Mouse (Mus musculus) thymus, adult 2 months (tissue): ENCODE measurements around the gene Crb3. TPM values are rescaled to one million over a fixed set of nuclear protein-coding genes. Genes with fewer than 3 reads are reported as not detected.
A peak's percentile ranks its signal among the peaks of the same experiment; 100 is the strongest.

ENCODE experiments used
- DNase-seq: peaks from one replicate; pipeline ENCODE4 v3.0.0; 2021
- H3K27ac ChIP-seq: fragments of 200-500 bp; 2 replicates; pipeline ENCODE4 v1.5.1; 2012; ENCODE audit warnings: low read length, control low read depth; ENCODE audit not compliant: control insufficient read depth, insufficient read depth
- H3K27me3 ChIP-seq: fragments of 200-500 bp; 2 replicates; pipeline ENCODE4 v1.6.1; 2012; ENCODE audit warnings: mild to moderate bottlenecking, low read length, moderate library complexity, mixed read lengths; ENCODE audit not compliant: control insufficient read depth, insufficient read depth
- H3K36me3 ChIP-seq: fragments of 200-500 bp; 2 replicates; pipeline ENCODE4 v1.6.1; 2012; ENCODE audit warnings: mild to moderate bottlenecking, low read length, moderate library complexity; ENCODE audit not compliant: control insufficient read depth, insufficient read depth
- H3K4me1 ChIP-seq: fragments of 200-500 bp; replicated peaks from 2 replicates; pipeline ENCODE4 v1.6.1; 2012; ENCODE audit warnings: low read length; ENCODE audit not compliant: control insufficient read depth, insufficient read depth
- H3K4me3 ChIP-seq: fragments of 200-500 bp; 2 replicates; pipeline ENCODE4 v1.5.1; 2012; ENCODE audit warnings: mild to moderate bottlenecking, low read length, control low read depth, moderate library complexity; ENCODE audit not compliant: control insufficient read depth, insufficient read depth
- CTCF ChIP-seq: fragments of 200-500 bp; IDR thresholded peaks from 2 replicates; pipeline ENCODE4 v1.5.1; 2012; ENCODE audit warnings: mild to moderate bottlenecking, control low read depth, low read length, moderate library complexity, borderline replicate concordance; ENCODE audit not compliant: control insufficient read depth, poor library complexity, insufficient read depth; ENCODE audit errors: extremely low read depth
- POLR2A ChIP-seq: fragments of 200-500 bp; IDR thresholded peaks from 2 replicates; pipeline ENCODE4 v1.6.1; 2012; ENCODE audit warnings: mild to moderate bottlenecking, low read length, control low read depth, moderate library complexity; ENCODE audit not compliant: control insufficient read depth, poor library complexity, insufficient read depth; ENCODE audit errors: extremely low read depth
- WGBS: fragments of 180-500 bp; shearing (Covaris S2); methylation state at CpG from one replicate; pipeline ENCODE4 v1.1.7; 2018; 5-methylcytosine and 5-hydroxymethylcytosine counted together
- polyA plus RNA-seq: library from polyadenylated mRNA; depleted of rRNA; stranded (reverse); fragments of >200 nt; gene quantifications from 2 replicates; pipeline ENCODE4 v1.2.3, GENCODE M21; 2012

Crb3 gene
- polyA plus RNA-seq, 1 experiment, result 5.9 TPM

- WGBS, result 91% methylated on average over 4 of the region's 4 CpGs
- Histone ChIP-seq H3K27me3 (no peaks in the 10 kb centered on the region), H3K27ac (no peak overlapping the region), H3K4me3 (no peak overlapping the region), H3K4me1 (peaks cover 16% of the 10 kb centered on the region), H3K36me3 (peaks cover 44% of the 10 kb centered on the region)
- TF ChIP-seq POLR2A, result no peak
- no peak for TF ChIP-seq CTCF
- DNase-seq, result no peak
These were observed 31.4 kb upstream of the Crb3 start for GRCm38 (mm10) chr17:57027471-57027870.

- 0 out of 2 replicates have a peak overlapping the region, but pooled peaks have one; percentile 3 for H3K4me3 ChIP-seq
These were observed 29.2 kb upstream of the Crb3 start for GRCm38 (mm10) chr17:57029691-57030090.

GRCm38 (mm10) chr17:57030931-57031660 lies 27.8 kb upstream of the Crb3 start, which contains the start of gene Khsrp:
Khsrp (minus strand) TSS chr17:57031522.
- peak; percentile 70 for DNase-seq
- peaks cover 21% of the 10 kb centered on the region for H3K4me1 ChIP-seq
- peak within 1 kb of the TSS; percentile 57 for H3K4me3 ChIP-seq
- no peaks in the 10 kb centered on the region for H3K27me3 ChIP-seq
- peak; percentile 67; the same call in 1 of the 2 replicates for TF ChIP-seq POLR2A
- no peak for TF ChIP-seq CTCF
- H3K36me3 ChIP-seq, result peaks cover 8% of the 10 kb centered on the region; the same call in 1 of the 2 replicates
- peak within 1 kb of the TSS; percentile 62 for H3K27ac ChIP-seq
- 1% methylated on average over 99 of the region's 99 CpGs for WGBS

More at GRCm38 (mm10) chr17:57029691-57030090, 29.2 kb upstream of the Crb3 start:
- H3K36me3 ChIP-seq, result peaks cover 22% of the 10 kb centered on the region
- H3K27me3 ChIP-seq, result no peaks in the 10 kb centered on the region
- no peak for TF ChIP-seq POLR2A
- TF ChIP-seq CTCF, result no peak
- H3K27ac ChIP-seq, result no peak overlapping the region
- no peak for DNase-seq
- WGBS, result 36% methylated on average over 8 of the region's 8 CpGs
- peaks cover 21% of the 10 kb centered on the region for H3K4me1 ChIP-seq

- TF ChIP-seq CTCF, result peak; percentile 73; the same call in 1 of the 2 replicates
- peak; percentile 53; the same call in 1 of the 2 replicates for TF ChIP-seq POLR2A
- 1% methylated on average over 38 of the region's 38 CpGs for WGBS
- peak overlapping the region; percentile 34 for H3K4me3 ChIP-seq
- peaks cover 21% of the 10 kb centered on the region for H3K4me1 ChIP-seq
- DNase-seq, result peak; percentile 100
- no peaks in the 10 kb centered on the region for H3K27me3 ChIP-seq
- H3K36me3 ChIP-seq, result peaks cover 5% of the 10 kb centered on the region; the same call in 1 of the 2 replicates
- peak overlapping the region; percentile 62 for H3K27ac ChIP-seq
These were observed 27.1 kb upstream of the Crb3 start for GRCm38 (mm10) chr17:57031661-57032420.

GRCm38 (mm10) chr17:57032854-57033253 lies 26.1 kb upstream of the Crb3 start:
- H3K4me1 ChIP-seq, result peaks cover 21% of the 10 kb centered on the region
- no peaks in the 10 kb centered on the region for H3K27me3 ChIP-seq
- 0 out of 2 replicates have a peak, but pooled peaks cover 2% of the 10 kb centered on the region for H3K36me3 ChIP-seq
- WGBS, result 99% methylated on average over 4 of the region's 4 CpGs
- DNase-seq, result no peak
- H3K4me3 ChIP-seq, result no peak overlapping the region
- TF ChIP-seq POLR2A, result no peak
- no peak for TF ChIP-seq CTCF
- H3K27ac ChIP-seq, result no peak overlapping the region

- no peak overlapping the region for H3K27ac ChIP-seq
- WGBS, result 64% methylated on average over 8 of the region's 8 CpGs
These were observed 19.9 kb upstream of the Crb3 start for GRCm38 (mm10) chr17:57038978-57039377.

More at GRCm38 (mm10) chr17:57038978-57039377, 19.9 kb upstream of the Crb3 start:
- H3K27me3 ChIP-seq, result no peaks in the 10 kb centered on the region
- DNase-seq, result no peak
- TF ChIP-seq POLR2A (no peak), CTCF (no peak)
- no peaks in the 10 kb centered on the region for H3K36me3 ChIP-seq
- no peaks in the 10 kb centered on the region; the same call in 1 of the 2 replicates for H3K4me1 ChIP-seq
- no peak overlapping the region for H3K4me3 ChIP-seq
